Mouse (Mus musculus) embryonic fibroblast, embryonic 13.5 days (primary cell): ENCODE data around the gene Slc25a22. TPM values are rescaled to one million over a fixed set of nuclear protein-coding genes. Genes with fewer than 3 reads are reported as not detected.

Experiments used
- H3K27ac ChIP-seq: 2 replicates; pipeline ENCODE4 v1.5.1; 2012; ENCODE audit warnings: low read length, control low read depth, inconsistent platforms; ENCODE audit not compliant: insufficient read depth
- H3K4me1 ChIP-seq: 2 replicates; pipeline ENCODE4 v1.6.1; 2011; ENCODE audit warnings: low read length; ENCODE audit not compliant: control insufficient read depth, insufficient read depth
- H3K4me3 ChIP-seq: 2 replicates; pipeline ENCODE4 v1.5.1; 2011; ENCODE audit warnings: mild to moderate bottlenecking, control low read depth, low read length; ENCODE audit not compliant: insufficient read depth
- CTCF ChIP-seq: IDR thresholded peaks from 2 replicates; pipeline ENCODE4 v1.5.1; 2011; ENCODE audit warnings: mild to moderate bottlenecking, control low read depth, low read length, moderate library complexity, borderline replicate concordance; ENCODE audit not compliant: insufficient read depth
- POLR2A ChIP-seq: IDR thresholded peaks from 2 replicates; pipeline ENCODE4 v1.6.1; 2011; ENCODE audit warnings: low read depth, mild to moderate bottlenecking, control low read depth, low read length, moderate library complexity
- polyA plus RNA-seq: library from polyadenylated mRNA; stranded (reverse); fragments of >200 nt; gene quantifications from 2 replicates; pipeline ENCODE4 v1.2.4, GENCODE M21; 2011; ENCODE audit warnings: low read depth; ENCODE audit not compliant: missing spikeins, insufficient read length

Gene Slc25a22
- polyA plus RNA-seq, 1 experiment, result 26.9 TPM

- Histone ChIP-seq H3K4me1 (0 out of 2 replicates have a peak, but pooled peaks cover 7% of the 10 kb centered on the region), H3K4me3 (no peak overlapping the region), H3K27ac (no peak overlapping the region)
- TF ChIP-seq CTCF (no peak), POLR2A (no peak)
Observed at GRCm38 (mm10) chr7:141460001-141460390, 22.3 kb upstream of the Slc25a22 start.

DNA sequence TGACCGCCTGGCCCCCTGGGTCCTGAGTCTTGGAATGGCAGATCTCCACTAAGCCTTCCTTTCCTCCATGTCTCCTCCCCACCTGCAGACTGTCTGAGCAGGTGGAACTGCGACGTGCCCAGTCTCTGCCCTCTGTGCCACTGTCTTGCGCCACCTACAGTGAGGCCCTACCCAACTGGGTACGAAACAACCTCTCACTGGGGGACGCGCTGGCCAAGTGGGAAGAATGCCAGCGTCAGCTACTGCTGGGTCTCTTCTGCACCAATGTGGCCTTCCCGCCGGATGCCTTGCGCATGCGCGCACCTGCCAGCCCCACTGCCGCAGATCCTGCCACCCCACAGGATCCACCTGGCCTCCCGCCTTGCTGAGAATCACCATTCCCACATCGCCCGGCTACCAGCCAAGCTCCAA lies 21.6 kb upstream of the Slc25a22 start:
- Histone ChIP-seq H3K27ac (no peak overlapping the region), H3K4me1 (0 out of 2 replicates have a peak, but pooled peaks cover 7% of the 10 kb centered on the region), H3K4me3 (no peak overlapping the region)
- TF ChIP-seq POLR2A, result no peak
- no peak for TF ChIP-seq CTCF

DNA sequence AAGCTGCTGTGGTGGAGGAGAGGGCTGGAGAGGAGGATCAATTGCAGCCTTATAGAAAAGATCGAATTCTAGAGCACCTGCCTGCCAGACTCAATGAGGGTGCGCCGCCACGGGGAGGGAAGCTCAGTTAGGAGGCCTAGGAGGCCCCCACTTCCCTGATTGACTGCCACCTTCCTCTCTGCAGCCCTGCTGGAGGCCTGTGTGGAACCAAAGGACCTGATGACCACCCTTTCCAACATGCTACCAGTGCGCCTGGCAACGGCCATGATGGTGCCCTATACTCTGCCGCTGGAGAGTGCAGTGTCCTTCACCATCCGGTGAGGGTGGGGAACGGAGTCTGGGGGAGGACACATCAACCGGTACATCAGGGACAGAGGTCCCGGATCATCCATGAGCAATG lies 21.0 kb upstream of the Slc25a22 start:
- TF ChIP-seq POLR2A (no peak), CTCF (no peak)
- Histone ChIP-seq H3K27ac (no peak overlapping the region), H3K4me3 (no peak overlapping the region), H3K4me1 (0 out of 2 replicates have a peak, but pooled peaks cover 7% of the 10 kb centered on the region)

DNA sequence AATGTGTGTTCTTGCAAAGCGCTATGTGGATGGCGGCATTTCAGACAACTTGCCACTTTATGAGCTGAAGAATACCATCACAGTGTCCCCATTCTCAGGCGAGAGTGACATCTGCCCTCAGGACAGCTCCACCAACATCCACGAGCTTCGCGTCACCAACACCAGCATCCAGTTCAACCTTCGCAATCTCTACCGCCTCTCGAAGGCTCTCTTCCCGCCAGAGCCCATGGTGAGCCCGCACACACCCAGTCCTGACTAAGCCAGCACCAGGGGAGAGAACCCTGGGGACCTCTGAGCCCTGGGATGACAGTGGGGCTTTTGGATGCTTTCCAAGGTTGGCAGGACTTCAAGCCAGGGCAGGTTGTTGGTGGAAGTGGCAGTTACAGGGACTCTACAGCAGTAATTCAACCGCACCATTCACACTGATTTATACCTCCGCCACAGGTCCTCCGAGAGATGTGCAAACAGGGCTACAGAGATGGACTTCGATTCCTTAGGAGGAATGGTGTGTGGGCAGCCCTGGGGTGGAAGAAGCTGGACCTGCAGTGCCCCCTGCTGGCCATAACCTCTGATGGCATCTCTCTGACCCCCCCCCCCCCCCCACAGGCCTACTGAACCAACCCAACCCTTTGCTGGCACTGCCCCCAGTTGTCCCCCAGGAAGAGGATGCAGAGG lies 20.4 kb upstream of the Slc25a22 start:
- 0 out of 2 replicates have a peak, but pooled peaks cover 7% of the 10 kb centered on the region for H3K4me1 ChIP-seq
- H3K4me3 ChIP-seq, result no peak overlapping the region
- no peak overlapping the region for H3K27ac ChIP-seq
- TF ChIP-seq CTCF (peak; percentile 45; the same call in 1 of the 2 replicates), POLR2A (no peak)

DNA sequence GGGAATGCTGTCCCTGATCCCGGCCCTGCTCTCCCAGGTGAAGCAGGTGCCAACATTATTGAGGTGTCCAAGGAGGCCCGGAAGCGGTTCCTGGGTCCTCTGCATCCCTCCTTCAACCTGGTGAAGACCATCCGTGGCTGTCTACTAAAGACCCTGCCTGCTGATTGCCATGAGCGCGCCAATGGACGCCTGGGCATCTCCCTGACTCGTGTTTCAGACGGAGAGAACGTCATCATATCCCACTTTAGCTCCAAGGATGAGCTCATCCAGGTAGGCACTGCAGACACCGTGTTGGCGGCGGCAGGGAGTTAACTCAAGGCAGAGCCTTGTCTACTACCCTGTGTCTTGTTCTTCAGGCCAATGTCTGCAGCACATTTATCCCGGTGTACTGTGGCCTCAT lies 19.5 kb upstream of the Slc25a22 start:
- Histone ChIP-seq H3K27ac (no peak overlapping the region), H3K4me3 (no peak overlapping the region), H3K4me1 (0 out of 2 replicates have a peak, but pooled peaks cover 4% of the 10 kb centered on the region)
- no peak for TF ChIP-seq CTCF
- TF ChIP-seq POLR2A, result no peak

DNA sequence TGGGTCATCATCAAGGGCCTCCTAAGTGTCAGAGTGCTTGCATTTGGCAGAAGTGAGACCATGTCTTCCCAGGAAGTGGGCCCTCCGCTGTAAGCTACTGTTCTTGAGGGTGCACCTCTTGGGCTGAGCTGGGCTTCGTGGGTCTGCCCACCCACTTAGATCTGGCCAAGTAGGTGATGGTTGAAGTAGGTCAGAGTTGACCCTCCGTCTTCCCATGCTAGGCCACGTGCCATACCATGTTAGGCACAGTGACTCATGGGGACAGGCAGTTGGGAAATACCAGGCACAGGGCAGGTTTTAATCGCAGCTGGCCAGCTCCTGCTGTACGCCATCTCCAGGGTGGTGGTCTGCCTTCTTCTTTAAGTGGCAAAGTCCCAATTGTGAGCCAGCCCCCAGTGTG lies 19.0 kb upstream of the Slc25a22 start:
- no peak for TF ChIP-seq CTCF
- TF ChIP-seq POLR2A, result no peak
- Histone ChIP-seq H3K4me1 (0 out of 2 replicates have a peak, but pooled peaks cover 3% of the 10 kb centered on the region), H3K4me3 (no peak overlapping the region)

DNA sequence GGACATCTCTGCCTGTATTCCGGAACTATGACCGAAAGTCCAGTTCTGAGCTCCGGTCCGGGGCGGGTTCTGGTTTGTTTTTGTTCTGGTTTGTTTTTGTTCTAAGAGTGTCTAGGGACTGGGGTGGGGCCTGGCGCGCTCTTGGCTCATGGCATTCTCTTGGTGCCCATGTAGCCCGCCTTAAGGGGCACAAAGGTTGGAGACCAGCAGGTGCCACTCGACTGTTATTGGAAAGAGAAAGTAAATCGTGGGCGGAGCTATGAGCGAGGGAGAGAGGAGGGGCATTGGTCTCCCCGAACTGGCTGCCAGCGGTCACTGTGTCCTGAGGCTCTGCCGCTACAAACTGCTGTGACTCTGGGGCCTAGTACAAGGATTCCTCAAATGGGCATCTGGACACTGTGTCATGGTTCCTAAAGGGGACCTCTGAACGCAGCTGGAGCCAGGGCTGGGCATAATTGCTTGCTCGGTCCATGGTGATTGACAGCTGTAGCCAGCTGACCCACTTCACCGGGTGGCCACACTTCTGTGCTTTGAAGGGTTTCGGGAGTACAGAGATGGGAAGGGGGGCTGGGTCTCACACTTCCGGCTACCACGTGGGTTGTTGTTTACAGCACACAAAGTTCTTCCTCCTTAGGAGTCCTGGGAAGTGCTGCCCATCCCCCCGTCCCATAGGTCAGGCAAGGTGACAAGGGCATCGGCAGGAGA lies 18.1 kb upstream of the Slc25a22 start:
- TF ChIP-seq POLR2A (0 out of 2 replicates have a peak, but pooled peaks have one; percentile 28), CTCF (no peak)
- no peak overlapping the region for H3K27ac ChIP-seq
- peak overlapping the region; percentile 81 for H3K4me3 ChIP-seq
- 0 out of 2 replicates have a peak, but pooled peaks cover 3% of the 10 kb centered on the region for H3K4me1 ChIP-seq

More for the DNA sequence above, 19.0 kb upstream of the Slc25a22 start:
- H3K27ac ChIP-seq, result no peak overlapping the region

DNA sequence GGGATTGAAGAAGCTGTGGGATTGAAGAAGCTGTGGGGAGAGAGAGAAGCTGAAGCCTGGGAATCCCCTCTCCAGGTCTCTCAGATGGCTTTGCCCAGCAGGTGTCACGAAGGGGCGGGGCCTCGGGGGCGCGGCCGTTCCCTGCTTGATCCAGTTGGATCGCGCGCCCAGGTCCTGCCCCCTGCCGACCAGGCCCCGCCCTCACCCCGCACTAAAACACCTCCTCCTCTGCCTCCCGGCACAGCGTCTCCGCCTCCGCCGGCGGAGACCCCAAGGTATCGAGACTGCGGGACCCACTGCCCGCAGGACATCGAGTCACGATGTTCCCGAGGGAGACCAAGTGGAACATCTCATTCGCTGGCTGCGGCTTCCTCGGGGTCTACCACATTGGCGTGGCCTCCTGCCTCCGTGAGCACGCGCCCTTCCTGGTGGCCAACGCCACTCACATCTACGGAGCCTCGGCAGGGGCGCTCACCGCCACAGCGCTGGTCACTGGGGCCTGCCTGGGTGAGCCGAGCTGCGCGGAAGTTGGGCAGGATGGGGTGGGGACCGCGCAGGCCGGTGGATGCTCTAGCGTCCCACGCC lies 17.4 kb upstream of the Slc25a22 start, which contains the start of gene Pnpla2:
Gene Pnpla2 (plus strand): TSS at position 232 of the 585 bp plus-strand sequence.
- peak within 1 kb of the TSS; percentile 81 for H3K4me3 ChIP-seq
- no peak for TF ChIP-seq CTCF
- peak; percentile 94 for TF ChIP-seq POLR2A
- no peak within 1 kb of the TSS for H3K27ac ChIP-seq
- H3K4me1 ChIP-seq, result 0 out of 2 replicates have a peak, but pooled peaks cover 3% of the 10 kb centered on the region

GRCm38 (mm10) chr7:141453636-141454035 lies 15.9 kb upstream of the Slc25a22 start:
- peaks cover 8% of the 10 kb centered on the region for H3K4me1 ChIP-seq
- no peak overlapping the region for H3K4me3 ChIP-seq
- H3K27ac ChIP-seq, result no peak overlapping the region
- no peak for TF ChIP-seq POLR2A
- TF ChIP-seq CTCF, result no peak

GRCm38 (mm10) chr7:141451928-141452327 lies 14.2 kb upstream of the Slc25a22 start:
- TF ChIP-seq POLR2A (no peak), CTCF (no peak)
- H3K4me1 ChIP-seq, result peaks cover 8% of the 10 kb centered on the region
- H3K4me3 ChIP-seq, result no peak overlapping the region
- no peak overlapping the region for H3K27ac ChIP-seq
